Mouse (Mus musculus): ENCODE results near the gene Rhot2.

- TF ChIP-seq MAFK (IDR thresholded peaks at IDR 0.05; ENCODE audit: insufficient replicate concordance, low read length), result no peak
- TF ChIP-seq USF1 (IDR thresholded peaks at IDR 0.05; ENCODE audit: low read depth, low read length), result no peak
- TF ChIP-seq EP300 (IDR thresholded peaks at IDR 0.05; ENCODE audit: low read length), result no peak
These were observed 28.9 kb upstream of the Rhot2 start for GRCm38 (mm10) chr17:25873405-25874147.
